11 mouse cellular contexts compared by ENCODE assay signal in genomic region chr9:117859580-117860045, GRCm38 (mm10).
A peak's percentile ranks its signal among the peaks of the same experiment; 100 is the strongest.
DNase-seq lines count a peak whose midpoint lies in the region; ATAC-seq and TF ChIP-seq lines count a peak whose summit lies in the region.
"Had no signal": no experiment of that assay in that cellular context is flagged by ENCODE, and none has a peak within 500 bp of the region (broad histone marks: within the 10 kb centered on the region; RNA-seq: fewer than 3 reads in every experiment).

No protein-coding gene starts in this region.

- peak overlapping the region; percentile 64 for H3K27ac ChIP-seq in lung, embryonic 16.5 days (ENCODE audit: low read length)
- H3K27ac ChIP-seq in heart, embryonic 12.5 days (ENCODE audit: poor library complexity, severe bottlenecking), result no peak overlapping the region
- H3K27ac ChIP-seq: midbrain, embryonic 15.5 days had no signal

- peak; percentile 57 for DNase-seq in adrenal gland, postnatal 10 days
- DNase-seq in brain, embryonic 14.5 days (ENCODE audit: low read depth), result peak; percentile 37
- DNase-seq in kidney, postnatal 25 days, result peak; percentile 11 to 50
- DNase-seq in right cerebral cortex, postnatal 14 days, result no peak
- DNase-seq in layer of hippocampus, adult 9-10 months (ENCODE audit: low spot score), result no peak
- no peak for DNase-seq in layer of hippocampus, postnatal 36 days
- DNase-seq: cerebellum, adult 18-20 months; gastrocnemius, postnatal 36 days had no signal

- ATAC-seq in lung, embryonic 16.5 days (ENCODE audit: low read depth), result peak; percentile 89
- ATAC-seq in heart, embryonic 12.5 days (ENCODE audit: insufficient number of reproducible peaks, low FRiP score), result no peak
- ATAC-seq: midbrain, embryonic 15.5 days had no signal

- H3K9me3 ChIP-seq in lung, embryonic 16.5 days (ENCODE audit: control insufficient read depth, low read length), result no peaks in the 10 kb centered on the region
- 0 out of 2 replicates have a peak, but pooled peaks cover 2% of the 10 kb centered on the region for H3K9me3 ChIP-seq in heart, embryonic 12.5 days (replicated peaks)
- H3K9me3 ChIP-seq: midbrain, embryonic 15.5 days had no signal

- no peak overlapping the region for H3K9ac ChIP-seq in lung, embryonic 16.5 days (ENCODE audit: low read length)
- no peak overlapping the region for H3K9ac ChIP-seq in heart, embryonic 12.5 days
- H3K9ac ChIP-seq: midbrain, embryonic 15.5 days had no signal

- no peak overlapping the region for H3K4me2 ChIP-seq in lung, embryonic 16.5 days (ENCODE audit: low read depth, low read length)
- H3K4me2 ChIP-seq in heart, embryonic 12.5 days, result no peak overlapping the region
- H3K4me2 ChIP-seq: midbrain, embryonic 15.5 days had no signal

- no peak for TF ChIP-seq CTCF in brain, embryonic 14.5 days (IDR thresholded peaks at IDR 0.05; ENCODE audit: borderline replicate concordance, extremely low read depth, insufficient read depth, insufficient read length)

- no peaks in the 10 kb centered on the region for H3K27me3 ChIP-seq in lung, embryonic 16.5 days (ENCODE audit: control insufficient read depth, insufficient read depth, low read depth, low read length)
- H3K27me3 ChIP-seq in heart, embryonic 12.5 days (replicated peaks), result no peaks in the 10 kb centered on the region
- H3K27me3 ChIP-seq: midbrain, embryonic 15.5 days had no signal

- WGBS in lung, embryonic 16.5 days, result 26% methylated on average over 16 of the region's 16 CpGs
- 61% methylated on average over 16 of the region's 16 CpGs for WGBS in heart, embryonic 12.5 days

- H3K36me3 ChIP-seq in lung, embryonic 16.5 days (ENCODE audit: control insufficient read depth, insufficient read depth, low read length), result no peaks in the 10 kb centered on the region
- H3K36me3 ChIP-seq in heart, embryonic 12.5 days, result no peaks in the 10 kb centered on the region
- H3K36me3 ChIP-seq: midbrain, embryonic 15.5 days had no signal

- no peaks in the 10 kb centered on the region for H3K4me1 ChIP-seq in lung, embryonic 16.5 days (replicated peaks; ENCODE audit: control insufficient read depth, insufficient read depth, low read length)
- no peaks in the 10 kb centered on the region; the same call in 1 of the 2 replicates for H3K4me1 ChIP-seq in heart, embryonic 12.5 days (replicated peaks)

- TF ChIP-seq POLR2A in brain, embryonic 14.5 days (IDR thresholded peaks at IDR 0.05; ENCODE audit: borderline replicate concordance, extremely low read depth, insufficient read depth, insufficient read length, poor library complexity, severe bottlenecking), result no peak

- H3K4me3 ChIP-seq in lung, embryonic 16.5 days (ENCODE audit: low read length), result no peak overlapping the region
- no peak overlapping the region for H3K4me3 ChIP-seq in heart, embryonic 12.5 days
- H3K4me3 ChIP-seq: midbrain, embryonic 15.5 days had no signal

Comparison
In these comparisons a context has a peak if more than half of its experiments do, and no peak if none do; other contexts are left out.
1. DNase-seq: peak in adrenal gland, postnatal 10 days (single experiment), brain, embryonic 14.5 days (single experiment) and kidney, postnatal 25 days (2 of 2); none in right cerebral cortex, postnatal 14 days (single experiment), layer of hippocampus, adult 9-10 months (single experiment) and layer of hippocampus, postnatal 36 days (0 of 2).